In genomic region chr3:136706048-136706447, GRCm38 (mm10) we compare ENCODE assay signal across 15 mouse cellular contexts.
"Had no signal": no experiment of that assay in that cellular context is flagged by ENCODE, and none has a peak within 500 bp of the region (broad histone marks: within the 10 kb centered on the region; RNA-seq: fewer than 3 reads in every experiment).

No protein-coding gene starts in this region.

- H3K27ac ChIP-seq: kidney, embryonic 15.5 days; liver, embryonic 13.5 days; midbrain, embryonic 10.5 days; midbrain, embryonic 13.5 days; neural tube, embryonic 13.5 days; stomach, embryonic 15.5 days had no signal

- H3K4me2 ChIP-seq: kidney, embryonic 15.5 days; liver, embryonic 13.5 days; lung, embryonic 14.5 days; midbrain, embryonic 13.5 days; neural tube, embryonic 13.5 days; stomach, embryonic 15.5 days had no signal

- H3K27me3 ChIP-seq: kidney, embryonic 15.5 days; liver, embryonic 13.5 days; megakaryocyte, embryonic 14.5 days; midbrain, embryonic 13.5 days; neural tube, embryonic 13.5 days; stomach, embryonic 15.5 days had no signal

- ATAC-seq: lung, postnatal 0 days; midbrain, embryonic 13.5 days; midbrain, embryonic 16.5 days had no signal

- H3K9ac ChIP-seq: kidney, embryonic 15.5 days; liver, embryonic 13.5 days; lung, embryonic 14.5 days; midbrain, embryonic 13.5 days; neural tube, embryonic 13.5 days; stomach, embryonic 15.5 days had no signal

- H3K36me3 ChIP-seq: kidney, embryonic 15.5 days; liver, embryonic 13.5 days; midbrain, embryonic 10.5 days; midbrain, embryonic 13.5 days; neural tube, embryonic 13.5 days; stomach, embryonic 15.5 days had no signal

- H3K9me3 ChIP-seq: kidney, embryonic 15.5 days; liver, embryonic 13.5 days; megakaryocyte, embryonic 14.5 days; midbrain, embryonic 10.5 days; midbrain, embryonic 13.5 days; neural tube, embryonic 13.5 days; stomach, embryonic 15.5 days had no signal

- DNase-seq: kidney, adult 8-10 months; kidney, postnatal 10 days; layer of hippocampus, adult 9-11 months; liver, embryonic 13.5 days; lung, embryonic 14.5 days; thymus, postnatal 25 days had no signal

- H3K4me3 ChIP-seq: kidney, embryonic 15.5 days; liver, embryonic 13.5 days; megakaryocyte, embryonic 14.5 days; midbrain, embryonic 10.5 days; midbrain, embryonic 13.5 days; myocyte; neural tube, embryonic 13.5 days; stomach, embryonic 15.5 days had no signal
